Mouse (Mus musculus): ENCODE measurements around the gene Fap. TPM values are rescaled to one million over a fixed set of nuclear protein-coding genes. Genes with fewer than 3 reads are reported as not detected.
A peak's percentile ranks its signal among the peaks of the same experiment; 100 is the strongest.

Fap gene
- not detected in 2 replicates for polyA plus RNA-seq (2012)

DNA sequence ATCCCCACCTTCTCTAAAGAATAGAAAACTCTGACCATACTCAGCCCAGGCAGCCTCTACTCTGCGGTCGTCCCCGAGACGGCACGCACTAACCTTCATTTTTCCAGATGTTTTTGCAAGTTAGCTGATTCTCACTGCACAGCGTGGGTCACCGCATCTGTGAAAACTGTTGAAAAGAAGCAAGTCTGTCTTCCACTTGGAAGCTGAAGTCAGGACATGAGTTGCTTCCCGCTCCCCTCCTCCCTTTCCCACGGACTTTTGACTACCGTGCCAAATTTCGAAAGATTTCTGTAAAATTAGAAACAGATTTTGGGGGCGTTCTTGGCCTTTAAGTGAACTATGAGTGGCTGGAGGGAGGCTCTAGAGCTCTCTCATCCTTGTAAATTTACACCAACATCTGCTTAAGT, at the start of gene Fap:
Gene Fap (minus strand): TSS at position 323 of the 407 bp plus-strand sequence.
- Histone ChIP-seq H3K36me3 (ENCODE audit: control insufficient read depth) (no peaks in the 10 kb centered on the region), H3K4me3 (replicated peaks) (no peak within 1 kb of the TSS), H3K4me1 (ENCODE audit: control insufficient read depth) (no peaks in the 10 kb centered on the region), H3K27me3 (ENCODE audit: control insufficient read depth) (no peaks in the 10 kb centered on the region), H3K9me3 (ENCODE audit: control insufficient read depth, low read length) (no peaks in the 10 kb centered on the region)
- TF ChIP-seq TAL1 (IDR thresholded peaks at IDR 0.05; ENCODE audit: low read length): no peak
- no peak for TF ChIP-seq GATA1 (IDR thresholded peaks at IDR 0.05; ENCODE audit: low read length)

DNA sequence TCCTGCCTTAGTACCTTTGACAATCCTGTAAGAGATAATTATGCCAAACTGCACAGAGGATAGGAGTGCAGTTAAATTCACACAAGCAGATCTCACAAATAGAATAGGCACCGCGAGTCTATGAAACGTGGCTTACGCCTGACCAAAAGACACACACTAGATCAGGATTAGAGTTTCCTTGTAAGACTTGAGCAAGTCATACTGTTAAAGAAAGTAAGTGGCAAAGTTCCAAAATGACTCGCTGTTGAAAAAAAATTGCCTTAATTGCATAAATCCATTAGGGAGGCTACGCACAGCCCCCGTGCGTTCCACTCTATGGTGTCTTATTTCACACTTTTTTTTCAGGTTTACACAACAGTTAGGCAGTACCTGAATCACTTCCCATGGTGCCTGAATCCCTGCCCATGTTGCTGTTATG, 49.2 kb upstream of the Fap start:
- H3K4me3 ChIP-seq (replicated peaks): no peak overlapping the region
- H3K27me3 ChIP-seq (ENCODE audit: control insufficient read depth): no peaks in the 10 kb centered on the region
- H3K9me3 ChIP-seq (ENCODE audit: control insufficient read depth, low read length): no peaks in the 10 kb centered on the region
- peaks cover 59% of the 10 kb centered on the region for H3K4me1 ChIP-seq (ENCODE audit: control insufficient read depth)
- TF ChIP-seq GATA1 (IDR thresholded peaks at IDR 0.05; ENCODE audit: low read length) (no peak), TAL1 (IDR thresholded peaks at IDR 0.05; ENCODE audit: low read length) (no peak)
- H3K36me3 ChIP-seq (ENCODE audit: control insufficient read depth): no peaks in the 10 kb centered on the region

DNA sequence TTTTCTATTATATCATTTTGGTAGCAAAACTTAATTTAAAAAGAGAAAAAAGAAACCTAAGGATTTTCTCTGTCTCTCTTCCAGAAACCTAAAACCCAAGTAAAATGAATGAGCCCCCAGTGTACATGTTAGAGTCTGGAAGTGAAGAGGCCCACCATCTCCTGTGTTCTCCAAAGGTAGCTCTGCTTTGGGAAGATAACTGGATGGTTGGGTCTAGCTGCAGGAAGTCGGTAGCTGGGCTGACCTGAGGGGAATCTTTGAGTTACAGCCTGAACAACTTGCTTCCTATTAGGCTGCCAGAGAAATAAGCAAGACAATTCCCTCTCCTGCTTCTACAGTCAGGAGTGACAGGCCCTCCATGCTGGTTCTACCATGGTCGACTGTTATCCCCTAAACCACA, 45.8 kb upstream of the Fap start:
- H3K27me3 ChIP-seq (ENCODE audit: control insufficient read depth): no peaks in the 10 kb centered on the region
- peak overlapping the region; percentile 43 for H3K4me3 ChIP-seq (replicated peaks)
- H3K4me1 ChIP-seq (ENCODE audit: control insufficient read depth): peaks cover 76% of the 10 kb centered on the region
- no peaks in the 10 kb centered on the region for H3K9me3 ChIP-seq (ENCODE audit: control insufficient read depth, low read length)
- TF ChIP-seq GATA1 (IDR thresholded peaks at IDR 0.05; ENCODE audit: low read length) (no peak), TAL1 (IDR thresholded peaks at IDR 0.05; ENCODE audit: low read length) (peak; percentile 42; the same call in 2 of the 3 replicates)
- H3K36me3 ChIP-seq (ENCODE audit: control insufficient read depth): peaks cover 7% of the 10 kb centered on the region

DNA sequence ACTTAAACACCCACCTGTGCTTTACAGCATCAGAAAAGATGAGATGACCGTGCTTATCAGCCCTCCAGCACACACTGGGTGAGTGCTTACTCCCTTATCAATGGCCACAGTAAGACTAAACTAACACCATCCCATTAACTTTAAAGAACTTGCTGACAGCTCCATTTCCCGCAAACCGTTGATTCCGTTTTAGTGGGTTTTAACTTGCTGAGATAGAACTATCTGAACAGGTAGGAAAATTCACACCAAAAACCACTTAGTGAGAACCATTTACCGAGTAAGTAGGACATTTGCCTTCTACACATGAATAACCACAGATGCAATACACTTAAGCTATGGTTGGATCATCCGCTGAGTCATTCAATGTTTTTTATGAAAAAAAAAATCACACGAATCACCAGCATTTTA, 45.1 kb upstream of the Fap start:
- TF ChIP-seq TAL1 (IDR thresholded peaks at IDR 0.05; ENCODE audit: low read length): peak; percentile 91
- TF ChIP-seq GATA1 (IDR thresholded peaks at IDR 0.05; ENCODE audit: low read length): peak; percentile 99
- Histone ChIP-seq H3K4me3 (replicated peaks) (peak overlapping the region; percentile 42), H3K27me3 (ENCODE audit: control insufficient read depth) (no peaks in the 10 kb centered on the region), H3K4me1 (ENCODE audit: control insufficient read depth) (peaks cover 77% of the 10 kb centered on the region), H3K36me3 (ENCODE audit: control insufficient read depth) (peaks cover 7% of the 10 kb centered on the region), H3K9me3 (ENCODE audit: control insufficient read depth, low read length) (no peaks in the 10 kb centered on the region)

DNA sequence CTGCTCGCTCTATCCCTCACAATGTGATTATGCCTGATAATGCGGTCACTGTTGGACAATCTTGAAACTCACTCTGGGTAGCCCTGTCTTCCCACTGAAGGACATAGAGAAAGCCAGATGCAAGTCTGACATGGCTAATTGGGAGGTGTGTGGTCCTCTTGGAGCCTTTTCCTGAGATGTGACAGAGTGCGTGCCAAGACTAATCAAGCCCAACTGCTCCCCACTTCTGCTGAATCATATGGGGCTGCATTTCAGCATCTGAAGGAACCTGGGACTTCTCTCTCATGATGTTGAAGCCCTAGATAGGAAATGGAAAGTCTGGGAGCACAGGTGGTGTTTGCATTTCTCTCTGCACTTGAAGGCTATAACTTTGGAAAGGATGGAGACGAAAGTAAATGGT, 39.3 kb upstream of the Fap start:
- H3K27me3 ChIP-seq (ENCODE audit: control insufficient read depth): no peaks in the 10 kb centered on the region
- TF ChIP-seq TAL1 (IDR thresholded peaks at IDR 0.05; ENCODE audit: low read length) (no peak), GATA1 (IDR thresholded peaks at IDR 0.05; ENCODE audit: low read length) (no peak)
- H3K9me3 ChIP-seq (ENCODE audit: control insufficient read depth, low read length): no peaks in the 10 kb centered on the region
- peaks cover 39% of the 10 kb centered on the region for H3K4me1 ChIP-seq (ENCODE audit: control insufficient read depth)
- H3K4me3 ChIP-seq (replicated peaks): no peak overlapping the region
- peaks cover 9% of the 10 kb centered on the region for H3K36me3 ChIP-seq (ENCODE audit: control insufficient read depth)

DNA sequence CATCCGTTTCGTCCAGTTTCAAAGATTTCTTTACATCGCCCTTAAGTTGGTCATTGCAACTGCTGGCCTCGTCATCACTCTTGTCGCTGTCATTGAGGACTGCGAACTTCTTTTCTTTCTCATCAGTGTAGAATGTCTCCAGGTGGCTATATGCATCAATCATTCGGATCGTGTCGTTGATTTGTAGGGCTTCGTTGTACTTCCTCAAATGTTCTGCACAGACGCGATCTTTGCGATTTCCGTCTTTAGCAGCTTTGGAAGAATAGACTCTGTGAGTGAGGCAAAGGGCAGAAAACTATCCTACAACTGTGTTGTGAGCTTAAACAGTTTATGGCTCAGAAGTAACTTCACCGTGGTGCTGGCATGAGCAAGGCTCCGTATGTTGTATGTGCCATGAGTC, 32.3 kb upstream of the Fap start:
- no peaks in the 10 kb centered on the region; the same call in 1 of the 2 replicates for H3K36me3 ChIP-seq (ENCODE audit: control insufficient read depth)

DNA sequence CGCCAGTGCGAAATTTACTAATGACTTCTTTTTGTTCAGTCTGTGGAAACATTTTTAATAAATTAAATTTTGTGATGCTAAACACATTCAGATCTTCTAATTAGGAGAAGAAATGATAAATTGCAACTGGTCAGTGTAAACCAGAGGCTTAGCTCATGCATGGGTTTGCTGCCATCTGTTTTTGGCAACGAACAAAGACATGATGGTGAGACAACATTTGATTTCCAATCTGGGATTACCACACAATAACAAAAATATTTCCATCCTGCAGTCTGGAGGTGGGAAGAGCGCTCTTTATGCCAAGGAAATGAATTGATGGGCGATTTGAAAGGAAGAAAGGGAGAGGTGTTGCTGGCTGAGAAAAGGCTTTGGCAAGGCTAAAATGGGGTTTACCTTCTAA, 29.7 kb upstream of the Fap start:
- H3K4me1 ChIP-seq (ENCODE audit: control insufficient read depth): no peaks in the 10 kb centered on the region
- no peaks in the 10 kb centered on the region for H3K27me3 ChIP-seq (ENCODE audit: control insufficient read depth)
- TF ChIP-seq GATA1 (IDR thresholded peaks at IDR 0.05; ENCODE audit: low read length) (no peak), TAL1 (IDR thresholded peaks at IDR 0.05; ENCODE audit: low read length) (no peak)
- H3K4me3 ChIP-seq (replicated peaks): no peak overlapping the region
- H3K36me3 ChIP-seq (ENCODE audit: control insufficient read depth): no peaks in the 10 kb centered on the region
- H3K9me3 ChIP-seq (ENCODE audit: control insufficient read depth, low read length): no peaks in the 10 kb centered on the region

More for the DNA sequence above, 32.3 kb upstream of the Fap start:
- no peak for TF ChIP-seq GATA1 (IDR thresholded peaks at IDR 0.05; ENCODE audit: low read length)
- TF ChIP-seq TAL1 (IDR thresholded peaks at IDR 0.05; ENCODE audit: low read length): no peak
- H3K4me3 ChIP-seq (replicated peaks): no peak overlapping the region
- no peaks in the 10 kb centered on the region for H3K4me1 ChIP-seq (ENCODE audit: control insufficient read depth)
- no peaks in the 10 kb centered on the region for H3K9me3 ChIP-seq (ENCODE audit: control insufficient read depth, low read length)
- no peaks in the 10 kb centered on the region for H3K27me3 ChIP-seq (ENCODE audit: control insufficient read depth)

DNA sequence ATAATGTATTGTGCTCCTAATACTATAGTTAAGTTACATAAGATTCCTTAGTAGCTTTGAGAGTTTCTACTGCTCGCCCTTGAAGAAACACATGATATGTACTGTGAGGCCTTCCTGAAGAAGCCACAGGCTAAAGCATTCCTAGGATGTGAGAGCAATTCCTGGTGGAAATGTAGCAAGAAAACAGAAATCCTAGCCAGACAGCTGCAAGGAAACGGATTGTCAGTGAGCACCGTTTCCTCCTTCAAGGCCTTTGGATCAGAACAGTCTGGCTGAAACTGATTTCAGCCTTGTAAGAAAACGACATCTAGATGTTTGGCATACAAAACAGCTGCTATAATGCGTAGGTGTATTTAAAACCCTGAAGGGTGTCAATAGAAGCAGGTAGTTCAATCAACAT, 22.7 kb upstream of the Fap start:
- TF ChIP-seq TAL1 (IDR thresholded peaks at IDR 0.05; ENCODE audit: low read length) (no peak), GATA1 (IDR thresholded peaks at IDR 0.05; ENCODE audit: low read length) (no peak)
- peaks cover 1% of the 10 kb centered on the region; the same call in 1 of the 2 replicates for H3K4me1 ChIP-seq (ENCODE audit: control insufficient read depth)
- H3K9me3 ChIP-seq (ENCODE audit: control insufficient read depth, low read length): no peaks in the 10 kb centered on the region
- H3K36me3 ChIP-seq (ENCODE audit: control insufficient read depth): no peaks in the 10 kb centered on the region
- no peak overlapping the region for H3K4me3 ChIP-seq (replicated peaks)
- no peaks in the 10 kb centered on the region for H3K27me3 ChIP-seq (ENCODE audit: control insufficient read depth)

DNA sequence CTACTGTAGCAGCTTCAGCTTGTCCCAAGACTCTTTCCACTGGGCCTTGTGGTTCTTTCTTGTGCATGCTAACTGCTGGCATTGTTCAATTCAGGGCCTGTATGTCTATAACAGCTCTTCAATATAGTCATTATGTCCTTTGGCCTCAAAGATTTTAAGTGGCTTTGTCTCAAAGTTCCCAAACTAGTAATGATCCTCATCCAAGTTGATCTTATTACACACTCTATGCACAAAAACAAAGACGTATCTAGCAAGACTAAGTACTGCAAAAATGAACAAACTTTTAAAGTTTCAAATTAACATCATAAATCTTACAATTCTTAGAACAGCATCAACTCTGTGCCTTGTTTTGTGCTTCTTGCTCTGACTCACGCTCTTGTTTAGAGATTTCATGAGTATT, 20.6 kb upstream of the Fap start:
- H3K4me3 ChIP-seq (replicated peaks): no peak overlapping the region
- TF ChIP-seq TAL1 (IDR thresholded peaks at IDR 0.05; ENCODE audit: low read length) (no peak), GATA1 (IDR thresholded peaks at IDR 0.05; ENCODE audit: low read length) (no peak)
- peaks cover 11% of the 10 kb centered on the region for H3K4me1 ChIP-seq (ENCODE audit: control insufficient read depth)
- H3K36me3 ChIP-seq (ENCODE audit: control insufficient read depth): no peaks in the 10 kb centered on the region
- H3K9me3 ChIP-seq (ENCODE audit: control insufficient read depth, low read length): no peaks in the 10 kb centered on the region
- no peaks in the 10 kb centered on the region for H3K27me3 ChIP-seq (ENCODE audit: control insufficient read depth)

DNA sequence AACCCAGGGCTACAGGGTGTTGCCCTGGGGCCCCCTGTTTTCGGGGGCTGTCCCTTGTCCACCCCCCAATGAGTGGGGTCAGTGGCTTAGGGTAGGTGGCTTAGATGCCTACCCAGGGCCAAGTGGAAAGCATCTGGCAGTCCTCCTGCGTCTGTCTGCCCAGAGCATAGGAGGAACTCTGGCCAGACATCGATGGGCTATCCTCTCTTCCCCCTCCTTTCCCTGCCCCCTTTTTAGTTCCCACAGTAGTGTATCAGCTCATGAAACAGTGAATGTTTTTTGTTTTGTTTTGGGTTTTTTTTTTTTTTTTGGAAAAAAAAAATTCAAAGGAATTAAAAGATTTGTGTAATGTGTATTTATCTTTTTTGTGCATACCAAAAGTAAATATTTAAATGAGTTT, 17.7 kb upstream of the Fap start:
- no peaks in the 10 kb centered on the region for H3K9me3 ChIP-seq (ENCODE audit: control insufficient read depth, low read length)
- peaks cover 18% of the 10 kb centered on the region for H3K4me1 ChIP-seq (ENCODE audit: control insufficient read depth)
- no peaks in the 10 kb centered on the region for H3K36me3 ChIP-seq (ENCODE audit: control insufficient read depth)
- 0 out of 2 replicates have a peak, but pooled peaks cover 2% of the 10 kb centered on the region for H3K27me3 ChIP-seq (ENCODE audit: control insufficient read depth)
- no peak overlapping the region for H3K4me3 ChIP-seq (replicated peaks)
- TF ChIP-seq GATA1 (IDR thresholded peaks at IDR 0.05; ENCODE audit: low read length): no peak
- no peak for TF ChIP-seq TAL1 (IDR thresholded peaks at IDR 0.05; ENCODE audit: low read length)

Measured in erythroblast, embryonic 14.5 days (primary cell).